Mouse (Mus musculus): Measurements from ENCODE around the gene Arhgap44.
A peak's percentile ranks its signal among the peaks of the same experiment; 100 is the strongest.

Gene Arhgap44

DNA sequence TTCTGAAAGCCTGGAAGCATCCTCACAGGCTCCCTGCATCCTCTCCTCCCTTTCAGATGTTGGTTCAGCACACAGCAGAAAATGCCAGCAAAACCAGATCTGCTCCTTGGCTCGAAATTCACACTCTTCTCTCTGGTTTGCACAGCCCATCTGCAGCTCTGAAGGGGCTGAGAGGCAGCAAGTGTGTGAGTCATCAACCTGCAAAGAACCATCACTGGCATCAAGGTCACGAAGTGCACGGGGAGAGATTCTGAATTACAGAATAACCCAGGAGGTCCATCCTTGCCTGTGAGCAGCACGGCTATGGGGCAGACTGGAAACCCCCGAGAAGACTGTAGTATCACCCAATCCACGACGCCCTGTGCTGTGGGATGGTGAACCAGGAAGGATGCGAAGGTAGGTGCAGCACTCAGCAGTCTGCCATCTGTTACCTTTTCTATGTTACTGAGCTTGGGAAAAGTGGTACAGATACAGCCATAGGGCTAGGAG lies 27.5 kb downstream of the Arhgap44 start:
- DNase-seq, result no peak

DNA sequence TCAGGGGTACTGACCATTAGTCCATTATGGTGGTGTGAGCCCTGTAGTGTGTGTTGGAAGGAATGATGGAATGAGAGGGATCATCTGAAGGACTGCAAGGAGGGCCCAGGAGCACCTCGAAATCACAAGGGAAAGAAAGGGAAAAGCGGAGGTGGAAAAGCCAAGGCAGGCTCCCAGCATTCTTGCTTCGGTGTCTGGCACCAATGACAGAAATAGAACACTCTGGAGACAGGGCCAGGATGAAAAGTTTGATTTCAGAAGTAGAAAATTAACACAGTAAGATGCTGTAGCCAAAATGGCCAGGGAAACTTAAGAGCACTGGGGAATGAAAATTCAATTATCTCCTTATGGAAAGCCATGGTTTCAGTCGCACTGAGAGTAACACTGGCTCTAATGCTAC lies 29.1 kb downstream of the Arhgap44 start:
- no peak for DNase-seq

DNA sequence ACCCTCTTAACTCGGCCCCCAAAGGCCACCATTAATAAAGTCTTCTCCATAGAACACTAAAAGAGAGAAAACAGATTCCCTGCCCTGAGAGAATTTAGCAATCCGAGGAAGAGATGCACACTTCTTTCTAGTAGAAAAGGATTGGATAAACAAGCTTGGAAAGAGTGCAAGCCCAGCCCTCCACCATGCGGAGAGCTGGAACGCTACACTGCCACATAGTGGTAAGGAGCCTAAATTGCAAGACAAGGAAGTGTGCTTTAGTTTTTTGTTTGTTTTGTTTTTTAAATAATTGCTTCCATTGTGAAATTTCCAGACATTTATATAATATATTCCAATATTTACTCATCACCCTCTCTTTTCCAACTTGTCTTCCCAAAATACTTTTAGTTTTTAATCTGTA lies 33.7 kb downstream of the Arhgap44 start:
- no peak for DNase-seq

DNA sequence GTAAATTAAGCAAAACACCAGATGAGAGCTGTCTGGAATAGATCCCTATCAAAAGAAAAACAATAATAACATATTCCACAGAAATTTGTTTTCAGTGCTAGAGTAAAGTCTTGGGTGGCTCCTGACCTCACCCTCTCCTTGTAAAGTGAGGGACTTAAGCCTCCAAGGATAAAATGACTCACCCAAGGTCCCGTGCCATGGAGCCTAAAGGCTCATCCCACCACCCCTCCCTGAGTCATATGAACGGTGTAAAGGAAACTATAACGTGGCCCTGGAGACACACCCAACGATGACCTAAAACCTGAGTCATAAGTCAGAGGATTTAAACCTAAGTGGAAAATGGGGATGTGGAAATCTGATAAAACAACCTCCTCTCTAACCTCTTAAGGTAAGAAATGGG lies 34.1 kb downstream of the Arhgap44 start:
- DNase-seq, result no peak

DNA sequence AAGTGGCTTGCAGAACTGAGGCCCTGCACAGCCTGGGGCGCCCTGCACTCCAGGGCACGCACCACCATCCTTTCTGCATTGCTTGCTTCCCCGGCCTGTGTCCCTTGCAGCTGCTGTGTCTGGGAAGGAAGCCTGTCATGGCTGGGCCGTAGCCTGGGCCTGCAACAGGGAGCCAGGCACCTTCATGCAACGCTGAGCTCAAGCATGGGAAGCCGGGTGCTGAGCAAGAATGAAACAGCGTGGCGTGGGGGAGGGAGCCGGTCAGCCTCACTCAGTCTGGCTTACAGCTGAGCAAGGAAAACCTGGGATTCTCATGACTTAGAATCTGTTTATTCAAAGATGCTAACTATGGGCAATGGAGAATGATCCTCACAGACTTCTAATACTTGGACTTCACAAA lies 36.2 kb downstream of the Arhgap44 start:
- no peak for DNase-seq

DNA sequence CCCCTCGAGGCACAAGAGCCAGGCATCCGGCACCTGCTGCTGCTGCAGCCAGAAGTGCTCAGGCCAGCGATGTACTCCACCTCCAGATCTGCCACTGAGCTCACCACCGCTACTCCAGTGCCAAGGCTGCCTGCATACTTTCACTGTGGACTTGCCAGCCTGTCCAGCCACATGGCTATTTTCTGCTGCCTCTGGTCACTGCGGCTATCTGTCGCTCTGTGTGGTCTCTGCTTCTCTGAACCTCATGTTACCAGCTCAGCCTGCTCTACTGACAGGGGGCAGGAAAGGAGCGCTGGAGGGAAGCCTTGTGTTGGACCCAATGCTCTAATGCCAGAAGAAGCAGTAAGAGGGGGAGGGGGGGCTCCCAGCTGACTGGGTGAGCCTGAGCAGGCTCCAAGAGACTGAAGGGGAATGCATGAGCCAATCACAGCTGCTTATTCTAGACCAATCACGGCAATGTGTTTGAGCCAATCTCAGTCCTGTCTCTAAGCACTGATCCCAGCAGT lies 37.8 kb downstream of the Arhgap44 start:
- peak; percentile 58 for DNase-seq

DNA sequence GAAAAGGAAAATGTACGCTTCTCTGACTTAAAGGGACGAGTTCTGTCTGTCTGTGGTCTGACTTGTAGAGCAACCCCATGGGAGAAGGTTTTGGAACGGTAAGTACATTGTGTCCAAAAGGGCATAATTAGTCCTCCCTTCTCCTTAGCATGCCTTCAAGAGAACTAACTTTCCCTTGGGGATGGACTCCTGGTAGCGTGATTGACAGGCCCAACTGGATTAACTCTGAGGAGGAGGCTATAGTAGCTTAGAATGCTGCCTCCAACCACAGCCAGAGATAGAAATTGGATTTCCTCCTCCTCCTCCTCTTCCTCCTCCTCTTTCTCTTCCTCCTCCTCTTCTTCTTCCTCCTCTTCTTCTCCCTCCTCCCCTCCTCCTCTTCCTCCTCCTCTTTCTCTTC lies 42.5 kb downstream of the Arhgap44 start:
- no peak for DNase-seq

DNA sequence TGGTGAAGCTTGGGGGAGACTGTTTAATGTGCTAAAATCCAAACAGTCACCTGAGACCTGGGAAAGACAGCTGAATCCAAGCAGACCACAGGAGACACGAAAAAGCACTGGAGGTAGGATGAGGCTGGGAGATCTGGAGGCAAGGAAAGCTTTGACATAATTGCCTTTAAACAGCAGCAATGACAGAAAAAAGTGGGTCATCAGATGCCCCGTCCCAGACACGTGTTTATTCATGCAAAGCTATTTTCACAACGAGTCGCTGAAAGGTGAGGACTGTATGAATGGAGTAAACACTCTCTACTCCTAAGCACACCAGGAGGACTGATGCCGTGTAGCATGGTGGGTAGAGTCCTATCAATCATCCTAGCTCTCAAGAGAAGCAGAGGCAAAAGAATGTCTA lies 47.0 kb downstream of the Arhgap44 start:
- no peak for DNase-seq

DNA sequence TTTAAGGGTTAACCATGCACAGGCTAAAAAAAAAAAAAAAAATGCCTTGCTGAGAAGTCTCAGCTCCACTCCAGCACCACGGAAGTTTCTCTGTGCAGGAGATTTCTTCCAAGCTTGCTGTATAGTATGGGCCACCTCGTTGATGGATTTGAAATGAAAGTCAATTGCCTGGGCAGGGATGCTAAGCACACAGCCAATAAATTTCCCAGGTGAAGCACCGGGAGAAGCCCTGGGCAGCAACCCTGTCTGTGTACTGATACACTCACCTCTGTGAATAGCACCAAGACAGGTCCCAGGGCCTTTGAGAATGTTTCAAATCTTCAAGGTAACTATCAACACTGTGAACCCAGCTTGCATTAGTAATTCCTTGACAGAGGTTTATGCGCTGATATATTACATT lies 50.7 kb downstream of the Arhgap44 start:
- DNase-seq, result no peak

DNA sequence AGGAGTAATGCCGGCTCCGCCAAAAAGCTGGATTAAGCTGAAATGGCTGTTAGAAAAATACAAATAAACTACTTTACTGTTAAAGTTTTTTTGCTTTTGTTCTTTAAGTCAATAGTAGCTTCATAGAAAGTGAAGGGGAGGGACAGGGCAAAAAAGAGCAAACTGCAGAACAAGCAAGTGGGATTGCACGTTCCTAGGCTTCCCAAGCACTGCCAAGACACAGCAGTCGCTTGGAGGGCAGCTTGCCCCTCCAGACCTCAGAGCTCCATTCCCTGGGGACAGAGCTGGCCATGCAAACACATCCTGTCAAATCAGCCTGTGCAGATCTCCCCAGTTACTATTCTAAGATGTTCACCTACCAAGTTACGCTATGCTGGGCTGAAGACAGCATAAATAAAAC lies 51.1 kb downstream of the Arhgap44 start:
- DNase-seq, result no peak

DNA sequence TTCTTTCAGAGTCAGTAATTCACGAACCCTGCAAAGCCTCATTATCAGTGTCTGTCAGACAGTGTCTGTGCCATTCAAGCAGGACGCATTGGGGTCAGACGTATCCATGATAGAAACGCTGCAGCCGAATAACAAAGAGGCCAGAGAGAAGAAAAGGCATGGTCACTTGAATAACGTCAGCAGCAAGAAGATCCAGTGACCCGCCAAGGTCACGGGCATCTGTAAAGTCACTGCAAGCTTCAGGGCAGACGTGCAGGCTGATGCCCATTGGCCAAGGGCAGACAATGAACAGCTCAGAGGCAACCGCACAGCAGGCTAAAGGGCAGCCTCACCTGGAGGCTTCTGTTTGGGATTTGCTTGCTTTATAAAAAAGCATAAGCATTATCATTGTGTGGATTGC lies 52.7 kb downstream of the Arhgap44 start:
- DNase-seq, result no peak

DNA sequence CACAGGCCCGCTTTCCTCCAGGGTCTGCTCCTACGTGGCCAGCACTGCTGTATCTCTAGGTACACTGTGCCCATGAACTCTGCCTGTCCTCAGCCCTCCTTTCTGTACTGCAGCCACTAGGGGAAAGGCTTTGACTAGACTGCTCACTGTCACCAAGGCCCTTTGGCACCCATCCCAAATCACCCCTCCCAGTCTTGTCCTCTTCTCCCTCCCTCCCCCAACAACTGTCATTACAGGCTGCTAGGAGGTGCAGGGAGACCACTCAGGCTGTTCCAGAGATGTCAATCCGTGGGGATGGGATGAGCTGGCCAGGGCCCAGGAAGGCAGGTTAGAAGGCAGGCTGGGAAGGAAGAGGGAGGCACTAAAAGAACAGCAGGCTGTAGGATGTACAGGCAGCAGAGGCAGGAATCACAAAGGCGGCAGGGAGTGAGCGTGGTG lies 55.0 kb downstream of the Arhgap44 start:
- peak; percentile 57 for DNase-seq

DNA sequence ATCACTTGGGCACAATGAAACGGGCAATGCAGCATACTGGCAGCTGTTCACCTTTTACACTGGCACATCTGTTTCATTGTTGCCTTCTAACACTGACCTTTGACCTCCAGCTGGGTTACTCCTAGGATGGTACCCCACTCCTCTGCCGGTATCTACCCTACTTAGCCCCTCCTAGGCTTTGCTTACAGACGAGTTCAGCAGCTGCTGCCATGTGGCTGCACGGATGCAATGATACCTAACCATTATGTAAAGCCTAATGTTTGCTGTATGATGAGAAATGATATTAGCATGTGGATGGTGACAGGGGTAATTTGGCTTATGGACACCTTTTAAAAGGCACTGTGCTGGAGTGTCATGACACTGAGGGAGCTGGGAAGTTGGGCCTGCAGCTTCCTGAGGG lies 55.6 kb downstream of the Arhgap44 start:
- DNase-seq, result no peak

DNA sequence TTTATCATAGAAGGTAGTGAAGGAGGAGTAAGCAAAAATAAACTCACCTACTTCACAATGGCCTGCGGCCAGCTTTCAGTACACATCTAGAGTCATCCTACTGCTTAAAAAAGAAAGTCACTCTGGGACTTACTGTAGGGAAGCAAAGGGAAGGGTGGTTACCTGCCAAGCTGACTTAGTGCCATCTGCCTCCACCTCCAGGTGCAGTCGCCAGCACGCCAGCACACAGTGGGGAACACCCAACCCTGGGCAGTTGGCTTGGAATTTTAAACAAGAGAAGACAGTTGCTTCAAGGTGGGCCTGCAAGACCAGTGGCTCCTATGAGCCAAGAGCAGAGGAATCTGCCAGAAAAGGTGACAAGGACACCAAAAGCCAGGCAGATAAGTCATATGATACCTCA lies 58.7 kb downstream of the Arhgap44 start:
- no peak for DNase-seq

DNA sequence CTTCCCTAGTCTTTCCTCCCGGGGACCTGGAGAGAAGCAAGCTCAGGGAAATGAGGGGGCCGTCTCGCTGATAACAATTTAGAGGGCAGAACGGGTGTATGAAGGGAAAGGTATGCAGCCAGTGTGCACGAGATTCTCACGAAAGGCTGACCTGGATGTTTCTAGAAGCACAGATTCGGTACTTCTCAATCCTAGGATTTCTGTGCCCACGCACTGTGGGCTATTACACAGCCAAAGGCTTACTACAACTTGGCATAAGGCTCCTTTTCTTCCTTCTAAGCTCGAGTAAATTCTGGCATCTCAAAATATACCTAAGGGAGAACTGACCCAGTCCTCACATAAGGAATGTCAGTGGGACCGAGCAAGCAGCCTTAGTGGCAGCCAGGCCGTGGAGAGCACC lies 61.6 kb downstream of the Arhgap44 start:
- no peak for DNase-seq

DNA sequence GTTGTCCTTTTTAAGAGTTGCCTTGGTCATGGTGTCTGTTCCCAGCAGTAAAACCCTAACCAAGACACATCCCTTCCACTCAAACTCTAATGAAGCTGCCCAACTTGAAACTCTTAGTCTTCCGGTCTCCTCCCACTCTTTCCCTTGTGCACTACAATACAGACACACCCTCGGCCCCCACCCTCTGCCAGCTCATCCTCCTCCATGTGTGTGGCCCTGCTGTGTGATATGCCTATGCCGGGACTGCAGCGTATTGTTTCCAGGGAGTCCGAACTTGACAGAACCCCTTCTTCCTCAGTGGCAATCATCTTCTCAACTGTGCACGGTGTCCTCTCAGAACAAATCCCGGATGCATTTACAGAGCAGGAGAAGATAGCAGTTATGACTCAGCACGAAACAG lies 62.7 kb downstream of the Arhgap44 start:
- DNase-seq, result no peak

DNA sequence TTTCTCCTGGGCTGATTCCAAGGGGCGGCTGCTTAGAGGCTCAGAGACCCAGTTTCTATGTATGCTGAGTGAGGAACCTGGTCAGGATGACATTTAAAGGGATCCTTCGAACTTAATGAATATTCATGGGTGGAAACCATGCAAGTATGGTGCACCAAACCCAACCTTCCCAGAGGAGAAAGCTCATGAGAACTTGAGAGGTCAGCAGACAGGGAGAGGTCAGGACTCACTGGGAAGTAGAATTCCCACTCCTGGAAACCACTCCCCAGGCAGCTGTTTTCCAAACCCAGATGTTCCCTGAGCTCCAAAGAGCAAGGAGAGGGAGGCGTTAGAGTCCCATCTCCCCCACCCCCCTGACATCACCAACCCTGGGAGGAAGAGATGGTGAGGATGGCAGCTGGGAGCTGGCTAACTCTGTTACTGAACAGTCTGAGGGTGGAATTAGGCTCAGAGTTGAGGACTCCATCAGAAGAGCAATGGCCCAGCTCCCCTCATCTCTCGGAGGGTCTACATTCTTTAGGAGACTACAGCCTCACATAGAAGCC lies 65.2 kb downstream of the Arhgap44 start:
- DNase-seq, result no peak

DNA sequence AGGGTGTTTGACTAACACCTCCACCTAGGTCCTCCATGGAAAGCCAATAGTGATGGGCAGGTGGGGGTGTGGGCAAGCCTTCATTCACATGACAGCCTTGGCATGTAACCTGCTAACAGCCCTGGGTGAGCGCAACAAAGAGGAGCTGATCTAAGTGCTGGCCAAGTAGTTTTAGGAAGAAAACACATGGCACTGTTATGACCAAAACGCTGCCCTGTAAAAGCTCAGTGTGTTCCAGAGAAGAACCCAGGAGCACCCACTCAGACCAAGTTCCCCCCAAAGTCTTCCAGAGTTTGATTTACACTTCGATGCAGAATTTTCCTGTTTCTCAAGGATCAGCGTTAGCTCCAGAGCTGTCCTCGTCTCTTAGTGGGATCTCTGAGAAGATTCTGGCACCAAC lies 65.9 kb downstream of the Arhgap44 start:
- DNase-seq, result no peak

DNA sequence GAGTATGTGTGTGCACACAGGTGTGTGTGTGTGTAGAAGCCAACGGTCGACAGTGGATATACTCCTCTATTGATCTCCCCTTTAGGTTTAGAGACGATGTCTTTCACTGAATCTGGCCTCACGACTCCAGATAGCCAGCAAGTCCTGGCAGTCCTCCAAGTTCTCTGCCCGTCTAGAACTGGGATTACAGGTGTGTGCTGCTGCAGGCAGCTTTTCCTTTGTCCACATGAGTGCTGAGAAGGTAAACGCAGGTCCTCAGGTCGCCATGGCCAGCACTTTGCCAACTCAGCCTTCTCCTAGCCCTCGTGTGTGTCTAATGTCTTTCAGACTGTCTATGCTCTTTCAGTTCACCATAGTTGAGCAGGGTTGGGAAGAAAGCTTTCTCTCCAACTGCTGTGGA lies 69.9 kb downstream of the Arhgap44 start:
- peak; percentile 19 for DNase-seq

DNA sequence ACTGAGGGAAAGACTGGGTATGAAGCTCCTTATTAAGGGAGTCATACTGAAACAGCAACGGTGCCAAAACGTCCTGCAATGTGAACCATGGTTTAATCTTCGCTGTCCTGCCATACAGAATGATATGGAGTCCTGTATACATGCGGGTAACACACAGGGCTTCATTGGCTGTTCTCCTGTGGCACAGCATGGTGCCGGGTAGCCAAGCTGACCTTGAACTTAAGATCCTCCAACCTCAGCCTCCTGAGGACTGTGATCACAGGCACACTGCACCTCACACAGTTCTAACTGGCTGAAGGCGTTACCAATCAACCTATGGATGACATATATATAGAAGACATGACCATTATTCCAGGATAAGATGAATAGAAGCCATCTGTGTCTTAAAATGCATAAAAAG lies 72.4 kb downstream of the Arhgap44 start:
- DNase-seq, result no peak

DNA sequence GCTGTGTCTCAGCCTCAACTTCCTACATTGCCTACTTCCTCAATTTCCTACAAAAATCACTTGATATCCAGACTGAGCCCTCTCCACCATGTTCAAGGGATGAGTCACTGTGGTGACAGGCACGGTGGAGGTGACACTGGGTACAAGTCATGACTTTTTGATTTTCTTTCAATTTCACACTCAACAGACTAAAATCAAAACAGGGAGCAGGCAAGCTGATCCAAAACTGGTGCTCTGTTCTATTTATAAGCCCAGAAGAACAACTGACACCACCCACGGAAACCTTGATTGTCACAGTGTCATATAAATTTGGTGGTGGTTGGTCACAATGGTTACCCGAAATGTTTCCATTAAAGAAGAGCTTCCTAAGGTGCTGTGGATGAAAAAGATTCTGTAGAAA lies 72.8 kb downstream of the Arhgap44 start:
- no peak for DNase-seq

DNA sequence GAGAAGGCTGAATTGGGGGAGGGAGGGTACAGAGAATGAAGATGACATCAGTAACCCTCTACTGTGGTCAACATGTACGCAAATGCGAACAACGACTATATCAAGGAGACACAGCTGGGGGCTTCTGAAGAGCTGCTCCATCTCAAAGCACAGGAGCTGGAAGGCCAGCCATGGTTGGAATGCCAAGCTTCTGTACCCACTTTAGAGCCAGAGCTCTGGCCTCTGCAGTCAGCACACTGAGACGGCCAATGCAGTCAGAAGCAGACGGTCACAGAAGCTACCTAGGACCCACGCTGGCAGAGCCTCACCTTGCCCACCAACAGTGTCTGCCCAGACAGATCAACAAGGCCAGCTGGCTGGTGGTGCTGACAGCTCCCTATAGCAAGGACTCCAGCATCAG lies 73.5 kb downstream of the Arhgap44 start:
- no peak for DNase-seq

DNA sequence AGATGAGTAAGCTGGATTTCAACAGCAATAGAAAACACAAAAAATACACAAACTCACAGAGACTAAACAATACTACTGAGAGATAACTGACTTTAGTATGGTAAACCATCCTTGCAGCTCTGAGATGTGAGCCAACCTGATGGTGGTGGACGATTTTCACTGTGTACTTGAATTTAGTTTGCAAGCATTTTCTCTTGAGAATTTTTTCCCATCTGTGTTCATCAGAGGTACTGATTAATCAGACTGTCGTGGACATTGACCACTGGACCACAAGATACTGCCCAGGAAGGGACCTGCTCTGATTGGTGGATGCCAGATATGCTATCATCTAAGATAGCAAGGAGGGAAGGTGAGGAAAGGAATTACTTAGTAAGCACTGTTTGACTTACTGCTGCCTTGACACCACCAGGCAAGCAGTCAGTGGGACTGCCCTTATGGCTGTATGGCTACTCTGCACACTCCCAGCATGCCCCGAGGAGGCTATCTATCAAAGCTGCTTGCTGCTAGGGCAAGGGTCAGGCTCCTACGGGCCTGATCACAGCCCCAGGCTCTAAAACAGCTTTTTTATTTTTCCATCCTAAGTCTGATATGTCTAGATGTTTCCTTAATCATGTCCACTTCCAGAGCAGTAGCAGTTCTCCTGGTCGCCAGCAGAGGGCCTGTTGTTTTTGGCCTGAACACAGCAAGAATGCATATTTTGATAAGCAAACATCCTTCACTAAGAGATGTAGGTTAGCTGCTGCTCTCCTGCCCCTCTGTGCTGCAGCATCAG lies 74.1 kb downstream of the Arhgap44 start:
- peak; percentile 72 for DNase-seq

DNA sequence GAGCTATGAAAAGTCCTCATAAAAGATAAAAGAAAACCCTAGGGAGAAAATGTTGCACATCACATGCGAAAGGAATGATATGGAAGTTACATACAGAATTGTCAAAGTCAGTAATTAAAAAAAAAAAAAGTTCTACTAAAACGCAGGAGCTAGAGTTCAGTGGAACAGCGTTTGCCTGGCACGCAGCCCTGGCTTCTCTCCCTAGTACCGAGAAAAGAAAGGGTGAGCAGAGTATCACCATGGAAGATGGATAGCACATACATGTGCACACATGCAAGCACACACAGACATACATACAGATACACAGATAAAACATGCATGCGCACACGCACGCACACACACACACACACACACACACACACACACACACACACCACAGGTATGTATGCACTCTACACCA lies 82.0 kb downstream of the Arhgap44 start:
- no peak for DNase-seq

DNA sequence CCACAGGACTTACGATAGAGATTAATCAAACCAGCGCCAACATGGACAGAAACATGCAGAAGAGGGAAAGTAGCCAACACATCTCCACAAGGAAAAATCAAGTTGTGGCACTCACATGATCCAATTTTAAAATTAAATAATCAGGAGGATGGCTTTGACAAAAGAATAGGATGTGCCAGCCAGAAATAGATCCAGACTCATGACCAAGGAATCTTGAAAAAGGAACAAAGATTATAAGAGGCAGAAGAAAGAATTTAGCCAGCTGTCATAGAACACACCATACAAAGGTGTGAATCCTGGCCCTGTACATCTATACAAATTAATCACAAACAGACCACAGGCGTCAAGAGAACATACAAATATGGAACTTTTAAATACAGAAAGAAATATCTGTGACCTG lies 82.5 kb downstream of the Arhgap44 start:
- no peak for DNase-seq
